Mouse (Mus musculus): ENCODE measurements around the gene Mettl23. TPM values are rescaled to one million over a fixed set of nuclear protein-coding genes. Genes with fewer than 3 reads are reported as not detected.

The Mettl23 gene
- polyA plus RNA-seq, 1 experiment from 2014 or later: 88.5 TPM

DNA sequence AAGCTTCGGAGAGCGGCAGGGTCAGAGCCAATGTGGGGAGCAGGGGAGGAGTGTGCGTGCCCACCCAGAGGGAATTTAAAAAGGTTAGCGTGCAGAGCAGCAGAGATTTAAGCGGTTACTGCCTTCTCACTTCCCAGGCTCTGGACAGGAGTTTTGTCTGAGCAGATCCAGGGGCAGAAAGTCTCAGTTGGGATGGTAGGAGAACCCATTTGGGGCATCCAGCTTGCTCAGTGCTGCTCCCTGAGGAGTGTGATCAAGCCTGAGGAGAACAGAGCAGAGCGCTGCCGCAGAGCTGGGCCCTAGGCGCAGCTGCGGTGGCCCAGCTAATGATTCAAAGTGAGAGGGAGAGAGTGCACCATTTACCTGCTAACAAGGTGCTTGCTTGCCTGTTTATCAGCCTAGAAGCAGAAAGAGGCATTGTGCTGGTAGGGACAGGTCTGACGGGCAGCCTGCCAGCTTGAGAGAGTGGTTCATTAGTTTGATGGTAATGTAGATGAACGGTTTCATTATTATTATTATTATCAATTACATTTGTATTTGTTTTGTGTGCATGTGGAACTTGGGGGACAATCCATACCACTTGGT lies 34.2 kb upstream of the Mettl23 start:
- H3K4me3 ChIP-seq (replicated peaks; ENCODE audit: low read length): no peak overlapping the region
- H3K4me2 ChIP-seq (ENCODE audit: low read length): no peak overlapping the region
- no peaks in the 10 kb centered on the region for H3K9me3 ChIP-seq (ENCODE audit: control insufficient read depth, low read length)
- ATAC-seq: no peak
- no peaks in the 10 kb centered on the region for H3K27me3 ChIP-seq (replicated peaks; ENCODE audit: control insufficient read depth, insufficient read depth, low read length)
- H3K27ac ChIP-seq (ENCODE audit: low read length): no peak overlapping the region
- no peak overlapping the region for H3K9ac ChIP-seq (replicated peaks; ENCODE audit: low read depth, low read length)
- no peaks in the 10 kb centered on the region for H3K36me3 ChIP-seq (ENCODE audit: control insufficient read depth, insufficient read depth)
- WGBS: 73% methylated on average over 11 of the region's 11 CpGs
- H3K4me1 ChIP-seq (replicated peaks; ENCODE audit: control insufficient read depth, insufficient read depth, low read length): peaks cover 38% of the 10 kb centered on the region

DNA sequence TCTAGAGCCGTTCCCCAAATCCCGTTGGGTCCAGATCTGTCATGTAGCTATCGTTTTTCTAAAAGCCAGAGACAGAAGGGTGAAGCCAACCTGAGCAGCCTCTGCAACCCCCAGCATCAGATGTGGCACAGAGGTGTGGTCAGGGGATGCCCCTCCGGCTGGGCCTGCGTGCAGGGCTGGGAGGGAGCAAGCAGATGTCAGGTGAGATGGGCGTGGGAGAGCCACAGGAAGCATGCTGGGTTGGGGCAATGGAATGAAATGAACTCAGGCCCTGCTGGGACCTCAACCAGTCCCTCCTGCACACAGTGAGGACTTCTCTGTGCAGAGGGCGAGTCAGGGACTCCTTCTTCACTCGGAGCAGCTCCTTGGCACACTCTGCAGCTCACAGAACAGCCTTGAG lies 33.6 kb upstream of the Mettl23 start:
- no peaks in the 10 kb centered on the region for H3K9me3 ChIP-seq (ENCODE audit: control insufficient read depth, low read length)
- H3K4me1 ChIP-seq (replicated peaks; ENCODE audit: control insufficient read depth, insufficient read depth, low read length): peaks cover 44% of the 10 kb centered on the region
- no peak for ATAC-seq
- H3K36me3 ChIP-seq (ENCODE audit: control insufficient read depth, insufficient read depth): no peaks in the 10 kb centered on the region
- no peak overlapping the region for H3K27ac ChIP-seq (ENCODE audit: low read length)
- no peak overlapping the region for H3K4me2 ChIP-seq (ENCODE audit: low read length)
- 75% methylated on average over 8 of the region's 8 CpGs for WGBS
- no peak overlapping the region for H3K4me3 ChIP-seq (replicated peaks; ENCODE audit: low read length)
- no peaks in the 10 kb centered on the region for H3K27me3 ChIP-seq (replicated peaks; ENCODE audit: control insufficient read depth, insufficient read depth, low read length)
- no peak overlapping the region for H3K9ac ChIP-seq (replicated peaks; ENCODE audit: low read depth, low read length)

DNA sequence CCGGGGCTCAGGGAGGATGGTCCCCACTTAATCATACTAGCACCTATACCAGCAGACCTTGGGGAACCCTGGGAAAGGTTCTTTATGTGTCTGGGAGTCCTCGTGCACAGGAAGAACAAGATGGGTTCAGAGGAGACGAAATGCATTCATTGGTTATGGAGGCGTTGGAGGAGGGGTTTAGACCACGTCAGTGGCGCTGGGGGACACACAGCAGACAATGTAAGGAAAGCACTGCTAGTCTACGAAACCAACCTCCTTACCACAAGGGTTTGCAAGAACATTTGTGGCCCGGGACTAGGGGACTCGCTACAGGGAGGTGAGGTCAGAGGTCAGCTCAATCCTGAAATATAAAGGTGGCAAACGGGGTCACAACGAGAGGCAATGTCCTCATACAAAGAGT lies 32.5 kb upstream of the Mettl23 start:
- Histone ChIP-seq H3K4me2 (ENCODE audit: low read length) (peak overlapping the region; percentile 80), H3K9ac (replicated peaks; ENCODE audit: low read depth, low read length) (peak overlapping the region; percentile 71), H3K27me3 (replicated peaks; ENCODE audit: control insufficient read depth, insufficient read depth, low read length) (no peaks in the 10 kb centered on the region), H3K4me1 (replicated peaks; ENCODE audit: control insufficient read depth, insufficient read depth, low read length) (peaks cover 52% of the 10 kb centered on the region), H3K9me3 (ENCODE audit: control insufficient read depth, low read length) (no peaks in the 10 kb centered on the region), H3K4me3 (replicated peaks; ENCODE audit: low read length) (peak overlapping the region; percentile 47), H3K36me3 (ENCODE audit: control insufficient read depth, insufficient read depth) (no peaks in the 10 kb centered on the region), H3K27ac (ENCODE audit: low read length) (peak overlapping the region; percentile 94)
- 49% methylated on average over 11 of the region's 11 CpGs for WGBS
- ATAC-seq: 0 out of 2 replicates have a peak, but pooled peaks have one; percentile 20

DNA sequence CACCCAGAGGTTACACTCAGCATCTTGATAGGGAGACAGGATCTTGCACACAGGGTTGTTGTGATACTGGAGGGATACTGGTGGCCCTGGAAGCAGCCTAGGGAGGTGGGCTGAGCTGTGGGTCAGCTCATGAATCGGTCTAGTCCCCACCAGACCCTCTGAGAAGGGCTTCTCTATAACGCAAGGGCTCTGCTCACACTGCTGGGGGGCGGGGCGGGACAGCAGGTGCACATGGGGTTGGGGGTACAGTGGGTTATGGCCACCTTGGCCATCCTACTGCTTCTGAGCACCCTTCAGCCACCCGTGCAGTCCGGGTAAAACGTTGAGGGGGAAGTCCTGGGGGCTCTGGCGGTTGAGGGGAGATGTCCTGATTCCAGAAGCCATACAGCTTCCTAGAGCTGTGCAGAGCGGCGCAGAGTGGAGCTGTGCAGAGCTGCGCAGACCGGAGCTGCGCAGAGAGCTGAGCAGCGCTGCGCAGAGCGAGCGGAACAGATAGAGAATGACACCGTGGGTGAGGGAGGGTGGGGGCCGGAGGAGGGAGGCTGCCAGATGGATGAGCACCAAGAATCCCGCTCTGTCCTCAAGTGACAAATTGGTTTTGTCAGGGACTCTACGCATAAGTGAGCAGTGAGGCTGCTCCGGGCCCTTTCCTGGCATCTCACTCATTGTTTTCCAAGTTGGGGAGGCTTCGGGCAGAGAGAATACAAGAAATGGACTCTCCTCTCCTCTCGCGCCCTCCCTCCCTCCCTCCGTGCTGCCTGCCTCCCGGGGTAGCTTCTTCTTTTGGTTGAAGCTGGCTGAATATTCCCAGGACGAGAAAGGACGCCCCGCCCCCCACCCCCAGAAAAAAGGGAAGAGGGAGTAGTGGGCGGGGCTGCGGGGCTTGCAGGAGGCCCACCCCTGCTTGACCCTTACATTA lies 31.8 kb upstream of the Mettl23 start:
- H3K27ac ChIP-seq (ENCODE audit: low read length): peak overlapping the region; percentile 94
- H3K4me1 ChIP-seq (replicated peaks; ENCODE audit: control insufficient read depth, insufficient read depth, low read length): peaks cover 52% of the 10 kb centered on the region
- H3K4me3 ChIP-seq (replicated peaks; ENCODE audit: low read length): peak overlapping the region; percentile 47
- 4% methylated on average over 31 of the region's 32 CpGs for WGBS
- peak; percentile 97 for ATAC-seq
- H3K36me3 ChIP-seq (ENCODE audit: control insufficient read depth, insufficient read depth): no peaks in the 10 kb centered on the region
- H3K9ac ChIP-seq (replicated peaks; ENCODE audit: low read depth, low read length): peak overlapping the region; percentile 71
- no peaks in the 10 kb centered on the region for H3K9me3 ChIP-seq (ENCODE audit: control insufficient read depth, low read length)
- H3K4me2 ChIP-seq (ENCODE audit: low read length): peak overlapping the region; percentile 80
- H3K27me3 ChIP-seq (replicated peaks; ENCODE audit: control insufficient read depth, insufficient read depth, low read length): no peaks in the 10 kb centered on the region

DNA sequence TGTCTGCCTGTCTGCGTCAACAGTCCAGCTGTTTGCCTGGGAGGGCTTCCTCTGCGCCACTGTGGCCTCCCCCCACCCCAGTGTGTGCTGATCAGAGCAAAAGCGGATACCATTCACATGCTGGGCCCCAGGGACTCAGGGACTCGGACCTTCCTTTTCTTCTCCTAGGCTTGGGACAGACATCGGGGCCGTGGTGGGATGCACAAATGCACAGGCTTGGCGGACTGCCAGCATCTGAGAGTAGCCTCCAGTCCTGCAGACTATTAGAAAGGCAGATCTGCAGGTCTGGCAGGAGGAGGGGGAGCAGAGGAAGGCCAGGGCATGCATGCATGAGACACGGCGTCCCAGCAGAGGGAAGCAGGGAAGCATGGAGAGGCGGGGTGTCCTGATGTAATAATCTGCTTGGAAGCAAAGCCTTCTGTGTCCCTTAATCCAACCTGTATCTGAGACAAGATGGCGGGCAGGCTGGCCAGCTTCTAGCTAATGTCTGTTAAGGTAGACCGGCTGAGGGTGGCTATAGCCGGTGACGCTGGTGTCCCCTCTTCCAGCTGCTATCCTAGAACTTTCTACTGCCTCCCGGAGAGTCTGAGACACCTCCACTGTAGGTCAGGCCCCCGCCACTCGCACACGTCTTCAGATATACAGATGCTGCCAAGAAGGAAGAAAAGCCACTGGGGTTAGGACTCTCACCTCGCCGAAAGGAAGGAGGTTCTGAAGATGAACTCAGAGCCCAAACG lies 30.1 kb upstream of the Mettl23 start:
- Histone ChIP-seq H3K36me3 (ENCODE audit: control insufficient read depth, insufficient read depth) (no peaks in the 10 kb centered on the region), H3K27me3 (replicated peaks; ENCODE audit: control insufficient read depth, insufficient read depth, low read length) (no peaks in the 10 kb centered on the region), H3K27ac (ENCODE audit: low read length) (peak overlapping the region; percentile 23; the same call in 1 of the 2 replicates), H3K4me1 (replicated peaks; ENCODE audit: control insufficient read depth, insufficient read depth, low read length) (peaks cover 48% of the 10 kb centered on the region), H3K9ac (replicated peaks; ENCODE audit: low read depth, low read length) (peak overlapping the region; percentile 29; the same call in 1 of the 2 replicates), H3K4me3 (replicated peaks; ENCODE audit: low read length) (no peak overlapping the region), H3K4me2 (ENCODE audit: low read length) (no peak overlapping the region), H3K9me3 (ENCODE audit: control insufficient read depth, low read length) (no peaks in the 10 kb centered on the region)
- 41% methylated on average over 21 of the region's 21 CpGs for WGBS
- no peak for ATAC-seq

DNA sequence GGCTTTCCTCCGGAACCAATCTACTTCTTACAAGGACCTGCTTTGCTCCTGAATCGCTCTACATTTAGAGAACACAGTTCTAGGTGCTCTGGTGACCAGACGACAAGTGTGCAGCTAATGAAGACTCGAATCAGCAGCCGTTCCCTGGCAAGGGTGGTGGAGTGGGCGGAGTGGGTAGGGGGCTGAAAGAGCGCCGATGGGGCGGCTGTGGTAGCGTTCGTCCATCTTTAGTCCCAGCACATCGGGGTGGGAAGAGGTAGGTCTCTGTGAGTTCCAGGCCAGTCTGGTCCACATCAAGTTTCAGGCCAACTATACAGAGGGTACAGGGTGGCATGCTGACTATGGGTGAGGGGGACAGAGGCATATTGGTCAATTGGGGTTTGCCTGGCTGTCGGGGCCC lies 29.5 kb upstream of the Mettl23 start:
- WGBS: 74% methylated on average over 13 of the region's 13 CpGs
- no peak for ATAC-seq
- no peaks in the 10 kb centered on the region for H3K9me3 ChIP-seq (ENCODE audit: control insufficient read depth, low read length)
- H3K36me3 ChIP-seq (ENCODE audit: control insufficient read depth, insufficient read depth): no peaks in the 10 kb centered on the region
- no peak overlapping the region for H3K4me2 ChIP-seq (ENCODE audit: low read length)
- H3K4me3 ChIP-seq (replicated peaks; ENCODE audit: low read length): no peak overlapping the region
- H3K27ac ChIP-seq (ENCODE audit: low read length): no peak overlapping the region
- no peaks in the 10 kb centered on the region for H3K27me3 ChIP-seq (replicated peaks; ENCODE audit: control insufficient read depth, insufficient read depth, low read length)
- no peak overlapping the region for H3K9ac ChIP-seq (replicated peaks; ENCODE audit: low read depth, low read length)
- peaks cover 43% of the 10 kb centered on the region for H3K4me1 ChIP-seq (replicated peaks; ENCODE audit: control insufficient read depth, insufficient read depth, low read length)

GRCm38 (mm10) chr11:116814076-116814883 lies 28.8 kb upstream of the Mettl23 start:
- WGBS: 7% methylated on average over 20 of the region's 20 CpGs
- no peaks in the 10 kb centered on the region for H3K9me3 ChIP-seq (ENCODE audit: control insufficient read depth, low read length)
- 0 out of 2 replicates have a peak overlapping the region, but pooled peaks have one; percentile 18 for H3K9ac ChIP-seq (replicated peaks; ENCODE audit: low read depth, low read length)
- ATAC-seq: no peak
- H3K27me3 ChIP-seq (replicated peaks; ENCODE audit: control insufficient read depth, insufficient read depth, low read length): no peaks in the 10 kb centered on the region
- H3K4me1 ChIP-seq (replicated peaks; ENCODE audit: control insufficient read depth, insufficient read depth, low read length): peaks cover 42% of the 10 kb centered on the region
- H3K27ac ChIP-seq (ENCODE audit: low read length): peak overlapping the region; percentile 24
- H3K4me3 ChIP-seq (replicated peaks; ENCODE audit: low read length): no peak overlapping the region
- no peak overlapping the region for H3K4me2 ChIP-seq (ENCODE audit: low read length)
- H3K36me3 ChIP-seq (ENCODE audit: control insufficient read depth, insufficient read depth): no peaks in the 10 kb centered on the region

GRCm38 (mm10) chr11:116814884-116815415 lies 28.1 kb upstream of the Mettl23 start:
- Histone ChIP-seq H3K27me3 (replicated peaks; ENCODE audit: control insufficient read depth, insufficient read depth, low read length) (no peaks in the 10 kb centered on the region), H3K27ac (ENCODE audit: low read length) (peak overlapping the region; percentile 24), H3K4me1 (replicated peaks; ENCODE audit: control insufficient read depth, insufficient read depth, low read length) (peaks cover 42% of the 10 kb centered on the region), H3K9me3 (ENCODE audit: control insufficient read depth, low read length) (no peaks in the 10 kb centered on the region), H3K36me3 (ENCODE audit: control insufficient read depth, insufficient read depth) (no peaks in the 10 kb centered on the region), H3K4me2 (ENCODE audit: low read length) (no peak overlapping the region), H3K4me3 (replicated peaks; ENCODE audit: low read length) (no peak overlapping the region), H3K9ac (replicated peaks; ENCODE audit: low read depth, low read length) (0 out of 2 replicates have a peak overlapping the region, but pooled peaks have one; percentile 18)
- 28% methylated on average over 7 of the region's 7 CpGs for WGBS
- no peak for ATAC-seq

All from forebrain, embryonic 16.5 days (tissue).